Mouse (Mus musculus) left cerebral cortex, postnatal 25 days (tissue): ENCODE measurements around the gene Prkcq. TPM values are rescaled to one million over a fixed set of nuclear protein-coding genes. Genes with fewer than 3 reads are reported as not detected.

Experiments used
- DNase-seq, 2 experiments: peaks; one replicate each; pipeline ENCODE4 v3.0.0; 2022; ENCODE audit warnings: low spot score in 2 of 2, mixed read lengths in 1 of 2
- intact Hi-C: fragments of 180-260 bp; cut with DNase I; formaldehyde crosslinking; loops from one replicate; pipeline ENCODE4 v1.15.1; 2025
- total RNA-seq, 2 experiments: library from RNA; stranded (reverse); gene quantifications; 2 replicates each; pipeline ENCODE4 v1.2.3; 2021

Prkcq gene
- total RNA-seq, 2 experiments from 2014 or later = 8.7 to 9.4 TPM

DNA sequence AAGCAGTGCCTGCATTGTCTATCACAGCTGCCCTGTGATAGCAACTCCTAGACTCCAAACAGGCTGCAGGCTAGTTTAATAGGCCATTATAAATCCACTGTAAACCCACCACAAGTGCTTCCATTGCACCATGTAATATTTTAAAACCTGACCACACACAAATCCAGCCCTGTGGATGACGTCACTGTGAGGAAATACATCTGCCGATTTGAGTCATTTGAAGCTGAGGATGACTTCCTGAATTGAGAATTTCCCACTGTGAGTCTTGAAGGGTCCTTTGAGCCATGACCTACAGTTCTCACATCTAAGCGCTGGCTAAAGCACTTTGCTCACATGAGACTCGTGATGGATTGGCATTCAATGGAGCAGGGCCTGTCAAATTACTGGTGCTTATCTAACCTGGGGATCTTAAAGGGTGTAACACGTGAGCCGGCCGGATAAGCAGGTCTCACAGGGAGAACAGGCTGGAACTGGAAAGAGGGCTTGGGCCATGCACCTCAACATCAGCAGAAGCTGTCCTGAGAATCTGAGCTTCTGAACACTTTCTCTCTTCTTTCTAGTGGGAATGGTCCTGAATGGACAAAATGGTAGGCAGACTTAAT is 40.2 kb downstream of the Prkcq start:
- intact Hi-C loops = no loop called here

GRCm38 (mm10) chr2:11216421-11216820 is 44.5 kb downstream of the Prkcq start:
- intact Hi-C loops = no loop called here

More for the DNA sequence above, 40.2 kb downstream of the Prkcq start:
- no peak for DNase-seq

DNA sequence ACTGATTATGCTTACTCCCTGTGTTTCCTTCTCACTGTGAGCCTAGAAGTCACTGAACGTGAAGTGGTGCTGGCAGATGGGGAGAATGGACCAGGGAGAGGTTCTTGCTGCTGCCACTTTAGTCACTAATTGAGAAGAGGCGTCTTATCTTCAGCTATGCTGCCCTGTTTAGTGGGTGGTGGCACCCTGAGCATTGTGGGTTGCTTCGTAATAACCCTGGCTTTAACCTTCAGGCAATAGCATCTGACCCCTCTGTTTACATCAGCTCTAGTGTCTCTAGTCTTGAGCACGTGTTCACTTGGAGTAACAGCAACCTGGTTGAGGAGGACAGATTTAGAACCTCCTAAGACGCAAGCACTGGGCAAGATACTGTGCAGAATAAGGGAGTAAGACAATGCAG is 44.9 kb downstream of the Prkcq start:
- DNase-seq = no peak
- intact Hi-C loops = no loop called here

More at GRCm38 (mm10) chr2:11216421-11216820, 44.5 kb downstream of the Prkcq start:
- no peak for DNase-seq

DNA sequence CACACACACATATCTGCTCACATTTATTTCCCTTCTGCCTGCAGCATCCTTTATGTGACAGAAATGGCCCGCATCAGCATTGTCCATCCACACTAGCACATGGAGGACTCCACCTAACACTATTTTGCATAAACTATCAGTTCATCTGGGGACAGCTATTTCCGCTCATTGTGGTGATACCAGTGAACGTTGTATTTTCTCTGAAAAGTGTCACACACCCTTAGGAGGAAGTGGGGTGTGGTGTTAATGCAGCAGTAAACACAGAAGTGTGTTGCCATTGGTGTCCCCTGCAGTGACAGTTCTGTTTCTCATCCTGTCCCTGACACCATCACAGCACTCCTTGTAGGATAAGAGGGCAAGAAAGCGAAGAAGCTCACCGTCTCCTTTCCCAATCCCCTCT is 46.2 kb downstream of the Prkcq start:
- no peak for DNase-seq
- intact Hi-C loops = no loop called here

- no peak for DNase-seq
- intact Hi-C loops = no loop called here
Observed at GRCm38 (mm10) chr2:11219262-11219661, 47.4 kb downstream of the Prkcq start.

DNA sequence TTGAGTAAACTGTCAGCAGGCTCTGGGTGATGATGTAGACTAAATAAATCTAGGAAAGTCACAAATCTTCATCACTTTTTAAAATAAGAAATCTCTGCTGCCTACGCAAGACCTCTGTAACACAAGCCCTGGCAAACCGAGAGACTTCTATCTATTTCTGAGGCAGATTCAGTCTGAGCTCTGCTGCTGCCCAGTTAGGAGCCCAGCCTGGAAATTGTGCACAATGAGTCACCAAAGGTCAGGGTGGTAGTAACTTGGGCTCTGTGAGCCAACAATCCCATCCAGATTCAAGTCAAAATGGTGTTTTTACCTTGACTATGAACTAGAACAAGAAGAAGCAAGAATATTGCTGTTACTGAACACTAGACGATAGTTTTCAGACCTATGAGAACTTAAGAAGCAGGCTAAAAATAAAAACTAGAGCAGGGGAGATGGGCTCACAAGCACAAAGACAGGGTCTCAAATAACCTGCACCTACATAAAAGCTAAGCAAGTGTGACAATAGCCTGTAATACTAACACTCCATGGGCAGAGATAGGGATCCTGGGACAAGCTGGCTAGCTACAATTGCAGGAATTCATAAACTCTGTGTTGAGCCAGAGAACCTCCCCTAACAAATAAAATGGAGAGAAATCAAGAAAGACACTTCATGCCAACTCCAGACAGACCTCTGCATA is 53.0 kb downstream of the Prkcq start:
- no peak for DNase-seq

GRCm38 (mm10) chr2:11225485-11225876 is 53.6 kb downstream of the Prkcq start:
- intact Hi-C loops = no loop called here
- DNase-seq = no peak

More for the DNA sequence above, 53.0 kb downstream of the Prkcq start:
- intact Hi-C loops = no loop called here

GRCm38 (mm10) chr2:11226555-11226954 is 54.6 kb downstream of the Prkcq start:
- intact Hi-C loops = no loop called here
- DNase-seq = no peak

- no peak for DNase-seq
- intact Hi-C loops = no loop called here
Observed at GRCm38 (mm10) chr2:11229126-11229525, 57.2 kb downstream of the Prkcq start.

GRCm38 (mm10) chr2:11231118-11231517 is 59.2 kb downstream of the Prkcq start:
- DNase-seq = no peak
- intact Hi-C loops = no loop called here

GRCm38 (mm10) chr2:11231988-11232387 is 60.1 kb downstream of the Prkcq start:
- no peak for DNase-seq

GRCm38 (mm10) chr2:11238254-11238653 is 66.3 kb downstream of the Prkcq start:
- intact Hi-C loops = no loop called here
- DNase-seq = no peak

More at GRCm38 (mm10) chr2:11231988-11232387, 60.1 kb downstream of the Prkcq start:
- intact Hi-C loops = no loop called here

DNA sequence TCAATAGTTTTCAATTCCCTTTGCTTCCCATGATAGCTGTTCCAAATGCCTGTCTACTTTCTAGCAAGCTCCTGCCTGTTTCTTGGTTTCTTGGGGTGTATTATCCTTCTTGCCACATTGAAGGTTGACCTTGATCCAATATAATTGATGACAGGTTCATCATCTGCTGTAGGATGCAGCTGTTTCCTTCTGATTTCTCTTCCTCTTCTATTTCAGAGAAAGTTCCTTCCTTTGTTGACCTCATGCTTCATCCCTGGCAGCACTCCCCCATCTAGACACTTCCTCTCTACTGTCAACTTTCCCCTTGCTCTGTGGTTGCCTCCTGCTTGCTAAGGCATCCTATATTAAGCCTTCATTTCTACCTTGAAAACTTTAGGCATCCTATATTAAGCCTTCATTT is 67.6 kb downstream of the Prkcq start:
- DNase-seq = no peak
- intact Hi-C loops = no loop called here

DNA sequence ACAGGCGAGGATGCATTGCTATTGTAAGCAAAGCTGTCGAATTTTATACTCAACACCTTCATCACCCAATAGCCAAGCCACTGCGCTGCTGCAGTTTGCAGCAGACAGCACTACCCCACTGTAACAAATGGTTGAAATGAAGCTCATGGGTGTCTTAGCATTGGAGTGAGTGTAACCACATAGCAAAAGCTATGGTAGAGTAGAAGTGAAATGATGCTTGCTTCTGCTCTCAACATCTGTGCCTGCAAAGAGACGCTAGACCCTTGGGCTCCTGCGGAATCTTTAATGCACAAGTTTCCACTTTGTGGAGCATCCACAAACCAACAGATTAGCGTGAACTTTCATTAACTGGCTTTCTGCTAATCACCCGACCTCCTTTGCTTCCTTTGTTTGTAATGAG is 74.0 kb downstream of the Prkcq start:
- intact Hi-C loops = no loop called here
- DNase-seq = no peak

GRCm38 (mm10) chr2:11253945-11254344 is 82.0 kb downstream of the Prkcq start:
- peak; percentile 4 to 6 for DNase-seq
- intact Hi-C loops = loop anchor here (10.0 kb wide), 1 partner anchor 139 kb away; no protein-coding TSS in a partner anchor

GRCm38 (mm10) chr2:11254446-11254845 is 82.5 kb downstream of the Prkcq start:
- intact Hi-C loops = loop anchor here (10.0 kb wide), 1 partner anchor 140 kb away; no protein-coding TSS in a partner anchor
- DNase-seq = no peak

- DNase-seq = no peak
- intact Hi-C loops = loop anchor here (5.0 to 10.0 kb wide), 2 partner anchors 85 to 143 kb away; partner anchors contain the start of gene Prkcq
Observed at GRCm38 (mm10) chr2:11257260-11257850, 85.4 kb downstream of the Prkcq start.

DNA sequence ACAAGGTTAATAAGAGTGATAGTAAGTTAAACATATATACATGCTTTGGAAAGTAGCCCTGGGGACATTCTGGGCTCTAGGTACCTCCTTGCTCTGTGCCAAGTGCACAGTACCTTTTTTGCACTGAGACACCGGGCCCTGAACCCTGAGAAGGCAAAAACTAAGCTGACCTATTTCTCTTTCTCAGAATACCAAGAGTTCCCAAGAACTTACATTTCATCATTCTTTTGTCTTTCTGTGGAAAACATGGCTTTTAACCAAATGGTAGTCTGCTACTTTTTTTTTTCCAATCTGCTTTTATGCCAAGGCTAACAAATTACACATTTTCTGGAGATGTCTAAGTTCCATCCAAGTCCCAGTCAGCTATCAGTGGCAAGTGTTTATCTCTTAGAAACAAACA is 86.3 kb downstream of the Prkcq start:
- intact Hi-C loops = loop anchor here (5.0 to 10.0 kb wide), 2 partner anchors 86 to 143 kb away; partner anchors contain the start of gene Prkcq
- no peak for DNase-seq

DNA sequence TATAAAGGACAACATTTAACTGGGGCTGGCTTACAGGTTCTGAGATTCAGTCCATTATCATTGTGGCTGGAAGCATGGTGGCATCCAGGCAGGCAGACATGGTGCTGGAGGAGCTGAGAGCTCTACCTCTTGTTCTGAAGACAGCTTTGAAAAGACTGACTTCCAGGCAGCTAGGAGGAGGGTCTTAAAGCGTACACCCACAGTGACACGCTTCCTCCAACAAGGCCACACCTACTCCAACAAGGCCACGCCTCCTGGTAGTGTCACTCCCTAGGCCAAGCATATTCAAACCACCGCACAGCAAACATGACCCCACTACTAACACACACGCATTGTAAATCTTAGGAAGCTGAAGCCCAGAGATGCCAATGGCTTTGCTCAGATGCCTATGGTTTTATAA is 87.5 kb downstream of the Prkcq start:
- DNase-seq = no peak
- intact Hi-C loops = loop anchor here (5.0 to 10.0 kb wide), 2 partner anchors 87 to 145 kb away; partner anchors contain the start of gene Prkcq

- intact Hi-C loops = no loop called here
- DNase-seq = no peak
Observed at GRCm38 (mm10) chr2:11264836-11265235, 92.9 kb downstream of the Prkcq start.

DNA sequence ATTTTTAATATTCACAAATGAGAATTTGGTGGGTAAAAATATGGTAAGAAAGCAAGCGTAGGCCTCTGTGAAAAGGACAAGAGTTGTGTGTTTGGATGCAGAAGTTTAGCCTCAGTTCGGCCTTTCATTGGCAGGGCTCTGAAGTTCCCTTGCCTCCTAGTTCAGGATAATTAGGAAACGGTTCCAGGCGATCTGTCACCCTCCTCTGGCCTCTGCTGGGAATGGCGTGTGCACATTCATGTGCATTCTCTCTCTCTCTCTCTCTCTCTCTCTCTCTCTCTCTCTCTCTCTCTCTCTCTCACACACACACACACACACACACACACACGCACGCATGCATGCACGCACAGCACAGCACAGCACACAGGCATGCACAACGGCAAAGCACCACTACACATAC is 93.5 kb downstream of the Prkcq start:
- intact Hi-C loops = no loop called here
- no peak for DNase-seq
